Mouse (Mus musculus) midbrain, embryonic 14.5 days (tissue): ENCODE results near the gene Prom2. TPM values are rescaled to one million over a fixed set of nuclear protein-coding genes. Genes with fewer than 3 reads are reported as not detected.

Experiments used
- ATAC-seq: fragments of 200-750 bp; cut with Nextera tagmentation; 2 replicates; pipeline ENCODE4 v1.8.0; 2017; ENCODE audit warnings: moderate number of reproducible peaks, moderate library complexity; ENCODE audit not compliant: low FRiP score, low TSS enrichment
- DNase-seq: peaks from one replicate; pipeline ENCODE4 v3.0.0-alpha.2; 2015
- H3K27ac ChIP-seq: fragments of 300-500 bp; sonication (generic); replicated peaks from 2 replicates; pipeline ENCODE4 v1.5.1; 2014; ENCODE audit warnings: mild to moderate bottlenecking, low read depth, low read length, moderate library complexity
- H3K27me3 ChIP-seq: fragments of 300-500 bp; sonication (generic); 2 replicates; pipeline ENCODE4 v1.6.1; 2014; ENCODE audit warnings: low read length, control low read depth, mixed read lengths; ENCODE audit not compliant: control insufficient read depth, insufficient read depth
- H3K36me3 ChIP-seq: fragments of 300-500 bp; sonication (generic); 2 replicates; pipeline ENCODE4 v1.6.1; 2014; ENCODE audit warnings: low read length, control low read depth; ENCODE audit not compliant: control insufficient read depth, insufficient read depth
- H3K4me1 ChIP-seq: fragments of 300-500 bp; sonication (generic); 2 replicates; pipeline ENCODE4 v1.6.1; 2014; ENCODE audit warnings: mild to moderate bottlenecking, antibody characterized with exemption, low read length, control low read depth; ENCODE audit not compliant: control insufficient read depth, insufficient read depth
- H3K4me2 ChIP-seq: fragments of 300-500 bp; sonication (generic); 2 replicates; pipeline ENCODE4 v1.6.1; 2014; ENCODE audit warnings: mild to moderate bottlenecking, low read length, moderate library complexity
- H3K4me3 ChIP-seq: fragments of 300-500 bp; sonication (generic); replicated peaks from 2 replicates; pipeline ENCODE4 v1.5.1; 2014; ENCODE audit warnings: low read depth, low read length
- H3K9ac ChIP-seq: fragments of 300-500 bp; sonication (generic); replicated peaks from 2 replicates; pipeline ENCODE4 v1.6.1; 2014; ENCODE audit warnings: mild to moderate bottlenecking, low read length, moderate library complexity
- H3K9me3 ChIP-seq: fragments of 300-500 bp; sonication (generic); 2 replicates; pipeline ENCODE4 v1.6.1; 2016; ENCODE audit warnings: low read length, control low read depth, mixed read lengths; ENCODE audit not compliant: control insufficient read depth
- whole genome bisulfite sequencing: fragments of 180-500 bp; shearing (Covaris S2); extraction: QIAGEN DNeasy Blood & Tissue Kit; methylation state at CpG from one replicate; pipeline ENCODE4 v1.1.7; 2014; 5-methylcytosine and 5-hydroxymethylcytosine counted together
- polyA plus RNA-seq: library from polyadenylated mRNA; unstranded; fragments of >200 nt; fragmentation: Nextera tagmentation; extraction: Ambion mirVana; gene quantifications from 2 replicates; pipeline ENCODE4 v1.2.1, GENCODE M21; 2014

Gene Prom2
- polyA plus RNA-seq, 1 experiment from 2014 or later, result not detected

GRCm38 (mm10) chr2:127535363-127535762 lies 5.9 kb downstream of the Prom2 start:
- peaks cover 8% of the 10 kb centered on the region for H3K27me3 ChIP-seq
- 83% methylated on average over 9 of the region's 9 CpGs for WGBS
- no peak overlapping the region for H3K27ac ChIP-seq
- DNase-seq (no peak), ATAC-seq (no peak)
- no peaks in the 10 kb centered on the region for H3K36me3 ChIP-seq
- no peak overlapping the region for H3K4me2 ChIP-seq
- no peaks in the 10 kb centered on the region for H3K4me1 ChIP-seq
- no peak overlapping the region for H3K4me3 ChIP-seq
- no peak overlapping the region for H3K9ac ChIP-seq
- no peaks in the 10 kb centered on the region for H3K9me3 ChIP-seq

- no peaks in the 10 kb centered on the region for H3K27me3 ChIP-seq
- no peak overlapping the region for H3K4me2 ChIP-seq
- H3K4me3 ChIP-seq, result no peak overlapping the region
- ATAC-seq, result no peak
- H3K27ac ChIP-seq, result no peak overlapping the region
- no peaks in the 10 kb centered on the region for H3K9me3 ChIP-seq
- peak; percentile 28 for DNase-seq
- no peaks in the 10 kb centered on the region for H3K36me3 ChIP-seq
- 13% methylated on average over 9 of the region's 9 CpGs for WGBS
- no peak overlapping the region for H3K9ac ChIP-seq
- no peaks in the 10 kb centered on the region for H3K4me1 ChIP-seq
Observed at GRCm38 (mm10) chr2:127532379-127532778, 8.9 kb downstream of the Prom2 start.

- Histone ChIP-seq H3K4me3 (no peak overlapping the region), H3K36me3 (no peaks in the 10 kb centered on the region), H3K4me1 (no peaks in the 10 kb centered on the region), H3K27me3 (no peaks in the 10 kb centered on the region), H3K9ac (no peak overlapping the region), H3K27ac (no peak overlapping the region), H3K9me3 (no peaks in the 10 kb centered on the region), H3K4me2 (no peak overlapping the region)
- DNase-seq (no peak), ATAC-seq (no peak)
- WGBS, result 82% methylated on average over 2 of the region's 2 CpGs
Observed at GRCm38 (mm10) chr2:127531592-127531991, 9.7 kb downstream of the Prom2 start.

GRCm38 (mm10) chr2:127530418-127530817 lies 10.8 kb downstream of the Prom2 start:
- Histone ChIP-seq H3K27ac (no peak overlapping the region), H3K9ac (no peak overlapping the region), H3K4me2 (no peak overlapping the region), H3K36me3 (no peaks in the 10 kb centered on the region), H3K27me3 (no peaks in the 10 kb centered on the region), H3K4me3 (no peak overlapping the region), H3K9me3 (no peaks in the 10 kb centered on the region), H3K4me1 (no peaks in the 10 kb centered on the region)
- 76% methylated on average over 3 of the region's 3 CpGs for WGBS
- DNase-seq (no peak), ATAC-seq (no peak)

- Histone ChIP-seq H3K9me3 (no peaks in the 10 kb centered on the region), H3K4me3 (no peak overlapping the region), H3K4me1 (peaks cover 19% of the 10 kb centered on the region), H3K27me3 (no peaks in the 10 kb centered on the region), H3K27ac (no peak overlapping the region), H3K4me2 (no peak overlapping the region), H3K36me3 (no peaks in the 10 kb centered on the region), H3K9ac (no peak overlapping the region)
- DNase-seq (no peak), ATAC-seq (no peak)
- WGBS, result 84% methylated on average over 3 of the region's 3 CpGs
Observed at GRCm38 (mm10) chr2:127525004-127525775, 16.1 kb downstream of the Prom2 start.

- Histone ChIP-seq H3K4me2 (no peak overlapping the region), H3K27ac (no peak overlapping the region), H3K4me3 (no peak overlapping the region), H3K4me1 (peaks cover 23% of the 10 kb centered on the region), H3K36me3 (no peaks in the 10 kb centered on the region), H3K27me3 (no peaks in the 10 kb centered on the region), H3K9ac (no peak overlapping the region), H3K9me3 (no peaks in the 10 kb centered on the region)
- 64% methylated on average over 7 of the region's 7 CpGs for WGBS
- no peak for DNase-seq
- no peak for ATAC-seq
Observed at GRCm38 (mm10) chr2:127523950-127524729, 17.1 kb downstream of the Prom2 start.

GRCm38 (mm10) chr2:127522006-127522441 lies 19.2 kb downstream of the Prom2 start, which contains the start of gene Kcnip3:
Gene Kcnip3, minus strand, starts transcription at chr2:127522094.
- Histone ChIP-seq H3K4me3 (peak within 1 kb of the TSS; percentile 31), H3K4me1 (peaks cover 23% of the 10 kb centered on the region), H3K27me3 (no peaks in the 10 kb centered on the region), H3K4me2 (peak within 1 kb of the TSS; percentile 57), H3K9ac (peak within 1 kb of the TSS; percentile 32), H3K36me3 (no peaks in the 10 kb centered on the region), H3K27ac (peak within 1 kb of the TSS; percentile 77), H3K9me3 (no peaks in the 10 kb centered on the region)
- 3% methylated on average over 10 of the region's 10 CpGs for WGBS
- ATAC-seq (peak; percentile 83), DNase-seq (peak; percentile 81)

- under 1% methylated on average over 18 of the region's 18 CpGs for WGBS
- Histone ChIP-seq H3K36me3 (no peaks in the 10 kb centered on the region), H3K4me3 (peak overlapping the region; percentile 31), H3K9me3 (no peaks in the 10 kb centered on the region), H3K9ac (peak overlapping the region; percentile 32), H3K27me3 (no peaks in the 10 kb centered on the region), H3K4me1 (peaks cover 23% of the 10 kb centered on the region), H3K4me2 (peak overlapping the region; percentile 57), H3K27ac (peak overlapping the region; percentile 77)
- peak; percentile 79 for DNase-seq
- peak; percentile 71 for ATAC-seq
Observed at GRCm38 (mm10) chr2:127521172-127522005, 19.9 kb downstream of the Prom2 start.
